Mouse (Mus musculus) spleen, adult 2 months (tissue): Measurements from ENCODE around the gene Ovca2.

ENCODE experiments used
- CTCF ChIP-seq: fragments of 200-500 bp; IDR thresholded peaks from 2 replicates; pipeline ENCODE4 v1.5.1; 2011; ENCODE audit warnings: mild to moderate bottlenecking, inconsistent platforms; ENCODE audit not compliant: insufficient read depth, insufficient read length, insufficient replicate concordance; ENCODE audit errors: extremely low read depth
- POLR2A ChIP-seq: fragments of 200-500 bp; IDR thresholded peaks from 2 replicates; pipeline ENCODE4 v1.6.1; 2011; ENCODE audit warnings: low read depth, low read length, inconsistent platforms

DNA sequence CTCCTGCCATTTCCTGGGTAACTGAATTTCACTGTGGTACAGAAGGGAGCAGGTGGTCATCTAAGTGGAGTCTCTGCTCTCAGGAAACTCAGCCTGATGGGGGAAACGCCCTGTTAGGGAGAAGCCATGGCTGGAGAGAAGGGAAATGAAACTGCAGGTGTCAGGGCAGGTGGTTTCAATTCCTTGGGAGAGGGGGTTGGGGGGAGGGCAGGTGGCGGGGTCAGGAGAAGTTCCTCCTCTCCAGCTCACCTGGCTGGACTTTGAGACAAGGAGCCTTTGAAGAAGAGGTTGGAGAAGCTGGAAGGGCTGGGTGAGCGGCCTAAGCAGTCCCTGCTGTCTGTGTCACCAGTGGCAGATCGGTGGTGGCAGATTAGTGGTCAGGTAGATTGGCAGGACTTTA, 27.7 kb upstream of the Ovca2 start:
- TF ChIP-seq CTCF (no peak), POLR2A (no peak)
